Mouse (Mus musculus) cortical plate, adult 2 months (tissue): ENCODE data around the gene Shf. TPM values are rescaled to one million over a fixed set of nuclear protein-coding genes. Genes with fewer than 3 reads are reported as not detected.

Source experiments
- H3K27ac ChIP-seq: fragments of 200-500 bp; 2 replicates; pipeline ENCODE4 v1.5.1; 2012; ENCODE audit warnings: low read length, control low read depth, inconsistent platforms; ENCODE audit not compliant: insufficient read depth
- H3K4me1 ChIP-seq: fragments of 200-500 bp; 2 replicates; pipeline ENCODE4 v1.6.1; 2011; ENCODE audit warnings: low read length; ENCODE audit not compliant: control insufficient read depth, insufficient read depth
- H3K4me3 ChIP-seq: fragments of 200-500 bp; 2 replicates; pipeline ENCODE4 v1.5.1; 2011; ENCODE audit warnings: mild to moderate bottlenecking, low read length, control low read depth; ENCODE audit not compliant: insufficient read depth
- CTCF ChIP-seq: fragments of 200-500 bp; IDR thresholded peaks from 2 replicates; pipeline ENCODE4 v1.5.1; 2011; ENCODE audit warnings: mild to moderate bottlenecking, control low read depth, low read length; ENCODE audit not compliant: insufficient read depth; ENCODE audit errors: extremely low read depth
- POLR2A ChIP-seq: fragments of 200-500 bp; IDR thresholded peaks from 2 replicates; pipeline ENCODE4 v1.6.1; 2011; ENCODE audit warnings: mild to moderate bottlenecking, low read length, control low read depth; ENCODE audit not compliant: insufficient read depth; ENCODE audit errors: extremely low read depth
- polyA plus RNA-seq: library from polyadenylated mRNA; depleted of rRNA; stranded (reverse); fragments of >200 nt; gene quantifications from 2 replicates; pipeline ENCODE4 v1.2.3, GENCODE M21; 2012; rRNA removed

The Shf gene
- polyA plus RNA-seq, 1 experiment, result 72.5 TPM

DNA sequence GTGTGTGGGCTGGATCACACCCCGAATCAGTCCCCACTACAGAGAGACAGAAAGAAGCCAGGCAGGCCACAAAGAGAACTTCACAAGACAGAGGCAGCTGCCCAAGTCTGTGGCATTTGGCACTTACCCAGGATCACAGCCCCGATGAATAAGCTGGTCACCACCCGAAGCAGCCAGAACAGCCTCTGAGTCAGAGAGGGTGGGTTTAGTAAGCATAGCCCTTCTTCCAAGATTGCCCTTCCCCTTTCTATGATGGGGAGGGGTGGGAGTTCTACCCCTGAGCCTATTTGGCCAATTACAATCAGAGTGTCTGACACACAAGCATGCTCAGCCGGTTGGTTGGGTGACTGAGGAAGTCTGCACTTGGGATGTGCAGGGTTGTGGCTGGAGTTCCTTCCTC is 62.8 kb downstream of the Shf start:
- H3K27ac ChIP-seq, result no peak overlapping the region
- TF ChIP-seq POLR2A (no peak), CTCF (no peak)
- H3K4me1 ChIP-seq, result peaks cover under 1% of the 10 kb centered on the region; the same call in 1 of the 2 replicates
- no peak overlapping the region for H3K4me3 ChIP-seq

GRCm38 (mm10) chr2:122305097-122305892 is 63.7 kb downstream of the Shf start:
- no peak for TF ChIP-seq CTCF
- no peak for TF ChIP-seq POLR2A
- H3K4me1 ChIP-seq, result peaks cover 2% of the 10 kb centered on the region; the same call in 1 of the 2 replicates
- H3K27ac ChIP-seq, result no peak overlapping the region
- no peak overlapping the region for H3K4me3 ChIP-seq

- H3K4me1 ChIP-seq, result peaks cover 2% of the 10 kb centered on the region; the same call in 1 of the 2 replicates
- TF ChIP-seq POLR2A, result no peak
- TF ChIP-seq CTCF, result no peak
- H3K4me3 ChIP-seq, result no peak overlapping the region
- no peak overlapping the region for H3K27ac ChIP-seq
Measured at GRCm38 (mm10) chr2:122304544-122304943, 64.4 kb downstream of the Shf start.

- H3K4me3 ChIP-seq, result no peak overlapping the region
- no peak for TF ChIP-seq POLR2A
- peak; percentile 73 for TF ChIP-seq CTCF
- H3K4me1 ChIP-seq, result peaks cover 2% of the 10 kb centered on the region; the same call in 1 of the 2 replicates
- H3K27ac ChIP-seq, result no peak overlapping the region
Measured at GRCm38 (mm10) chr2:122302574-122303241, 66.3 kb downstream of the Shf start.

DNA sequence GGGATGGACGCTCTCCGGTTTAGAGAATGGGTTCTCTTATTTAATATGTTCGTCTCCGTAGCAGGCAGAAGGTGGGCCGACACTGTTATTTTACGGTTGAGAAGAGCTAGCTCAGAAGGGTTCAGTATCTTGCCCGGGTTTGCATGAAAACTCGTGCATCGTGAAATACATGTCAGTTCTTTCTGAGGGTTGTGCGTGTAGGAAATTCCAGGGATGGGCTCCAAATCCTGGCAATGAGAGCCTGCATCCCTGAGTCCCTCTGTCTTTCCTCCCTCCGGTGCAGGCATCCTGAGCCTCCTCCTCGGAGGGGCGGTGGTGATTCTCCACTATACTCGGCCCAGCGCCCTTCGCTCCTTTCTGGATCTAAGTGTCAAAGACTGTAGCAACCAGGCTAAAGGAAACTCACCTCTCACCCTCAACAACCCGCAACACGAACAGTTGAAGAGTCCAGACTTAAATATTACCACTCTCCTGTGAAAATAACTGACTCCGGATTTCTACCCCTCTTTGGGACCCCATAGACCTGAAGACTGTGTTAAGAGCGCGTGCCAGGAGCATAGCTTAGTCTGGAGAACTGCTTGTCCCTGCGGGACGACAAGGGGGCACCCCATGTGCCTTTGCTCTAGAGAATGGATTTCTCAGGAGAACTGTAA is 66.9 kb downstream of the Shf start:
- Histone ChIP-seq H3K27ac (no peak overlapping the region), H3K4me1 (peaks cover 2% of the 10 kb centered on the region; the same call in 1 of the 2 replicates), H3K4me3 (peak overlapping the region; percentile 42)
- TF ChIP-seq CTCF (no peak), POLR2A (no peak)

- TF ChIP-seq CTCF (no peak), POLR2A (no peak)
- no peak overlapping the region for H3K27ac ChIP-seq
Measured at GRCm38 (mm10) chr2:122301081-122301920, 67.7 kb downstream of the Shf start.

DNA sequence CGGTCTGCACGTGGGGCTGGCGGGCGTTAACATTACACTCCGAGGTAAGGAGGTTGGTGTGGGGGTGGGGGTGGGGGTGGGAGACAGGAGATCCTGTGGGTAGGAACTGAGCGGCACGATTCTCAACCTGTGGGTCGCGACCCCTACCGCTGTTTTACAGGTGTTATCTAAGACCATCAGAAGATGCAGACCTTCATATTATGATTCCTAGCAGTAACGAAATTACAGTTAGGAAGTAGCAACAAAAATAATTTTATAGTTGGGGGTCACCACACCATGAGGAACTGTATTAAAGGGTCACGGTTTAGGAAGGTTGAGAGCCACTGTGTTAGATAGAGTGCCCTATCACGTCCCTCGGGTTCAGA is 68.3 kb downstream of the Shf start:
- Histone ChIP-seq H3K27ac (no peak overlapping the region), H3K4me1 (peaks cover 2% of the 10 kb centered on the region; the same call in 1 of the 2 replicates), H3K4me3 (no peak overlapping the region; the same call in 1 of the 2 replicates)
- no peak for TF ChIP-seq POLR2A
- TF ChIP-seq CTCF, result no peak

More at GRCm38 (mm10) chr2:122301081-122301920, 67.7 kb downstream of the Shf start:
- H3K4me1 ChIP-seq, result peaks cover 2% of the 10 kb centered on the region; the same call in 1 of the 2 replicates
- peak overlapping the region; percentile 42 for H3K4me3 ChIP-seq

DNA sequence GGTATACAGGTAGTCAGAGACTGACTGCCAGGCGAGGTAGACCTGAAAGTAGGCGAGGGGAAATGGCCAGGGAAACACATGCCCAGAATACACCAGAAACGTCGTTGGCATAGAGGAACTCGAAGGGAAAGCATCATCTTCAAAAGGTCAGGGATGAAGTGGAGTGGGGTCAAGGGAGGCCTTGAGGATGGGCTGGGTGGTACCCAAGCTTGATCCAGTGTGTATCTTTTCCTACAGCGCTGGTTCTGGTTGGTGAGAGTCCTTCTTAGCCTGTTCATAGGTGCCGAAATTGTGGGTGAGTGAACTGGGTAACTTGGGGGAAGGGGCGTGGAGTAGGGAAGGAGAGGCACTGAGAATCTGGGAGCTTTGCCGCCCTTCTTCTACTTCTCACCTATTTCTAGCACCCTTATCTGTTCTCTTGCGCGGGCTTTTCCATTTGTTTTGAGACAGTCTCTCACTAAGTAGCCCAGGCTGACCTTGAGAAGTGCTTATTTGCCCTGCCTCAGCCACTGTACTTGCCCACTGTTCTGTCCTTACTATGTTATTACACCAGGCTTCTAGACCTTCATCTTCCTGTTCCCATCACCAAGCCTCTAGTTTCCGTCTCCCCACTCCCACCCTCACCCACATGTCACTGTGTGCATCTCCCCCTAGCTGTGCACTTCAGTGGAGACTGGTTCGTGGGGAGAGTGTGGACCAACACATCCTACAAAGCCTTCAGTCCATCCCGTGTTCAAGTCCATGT is 68.9 kb downstream of the Shf start:
- Histone ChIP-seq H3K4me3 (no peak overlapping the region), H3K4me1 (peaks cover 2% of the 10 kb centered on the region; the same call in 1 of the 2 replicates), H3K27ac (no peak overlapping the region)
- no peak for TF ChIP-seq POLR2A
- TF ChIP-seq CTCF, result no peak

Other genes starting within 250 kb of the Shf start
- gene B2m, start 221.5 kb downstream of the Shf start, polyA plus RNA-seq, result 188 and 212 TPM in 2 replicates
- 0.11 TPM in 1 of 2 replicates, not detected in the other for gene Trim69, start 208.5 kb downstream of the Shf start, polyA plus RNA-seq
- gene Patl2, start 183.0 kb downstream of the Shf start, polyA plus RNA-seq, result 0.08 TPM in 1 of 2 replicates, not detected in the other
- not detected in 2 replicates for gene Terb2, start 182.9 kb downstream of the Shf start, polyA plus RNA-seq
- 19.8 and 21.2 TPM in 2 replicates for gene Sord, start 134.4 kb downstream of the Shf start, polyA plus RNA-seq
- gene Duox2, start 70.7 kb downstream of the Shf start, polyA plus RNA-seq, result 0.02 TPM in 1 of 2 replicates, not detected in the other
- gene Duoxa2, start 70.3 kb downstream of the Shf start, polyA plus RNA-seq, result 0.06 TPM in 1 of 2 replicates, not detected in the other
- 0.10 and 0.15 TPM in 2 replicates for gene Duoxa1, start 55.4 kb downstream of the Shf start, polyA plus RNA-seq
- gene Duox1, start 53.5 kb downstream of the Shf start, polyA plus RNA-seq, result 0.04 TPM in 1 of 2 replicates, not detected in the other
- 0.15 and 0.19 TPM in 2 replicates for gene Slc28a2, start 57.3 kb upstream of the Shf start, polyA plus RNA-seq
- gene Gm14085, start 115.8 kb upstream of the Shf start, polyA plus RNA-seq, result 0.02 and 0.06 TPM in 2 replicates
- 118 and 140 TPM in 2 replicates for gene Gatm, start 242.1 kb upstream of the Shf start, polyA plus RNA-seq